Mouse (Mus musculus) R1 (cell line): ENCODE data around the gene Adamts1.

Experiments used
- DNase-seq: peaks from one replicate; pipeline ENCODE4 v3.0.0-alpha.2; 2018; ENCODE audit warnings: low read depth, low spot score

Gene Adamts1

GRCm38 (mm10) chr16:85765697-85766096 is 37.2 kb downstream of the Adamts1 start:
- DNase-seq: no peak

DNA sequence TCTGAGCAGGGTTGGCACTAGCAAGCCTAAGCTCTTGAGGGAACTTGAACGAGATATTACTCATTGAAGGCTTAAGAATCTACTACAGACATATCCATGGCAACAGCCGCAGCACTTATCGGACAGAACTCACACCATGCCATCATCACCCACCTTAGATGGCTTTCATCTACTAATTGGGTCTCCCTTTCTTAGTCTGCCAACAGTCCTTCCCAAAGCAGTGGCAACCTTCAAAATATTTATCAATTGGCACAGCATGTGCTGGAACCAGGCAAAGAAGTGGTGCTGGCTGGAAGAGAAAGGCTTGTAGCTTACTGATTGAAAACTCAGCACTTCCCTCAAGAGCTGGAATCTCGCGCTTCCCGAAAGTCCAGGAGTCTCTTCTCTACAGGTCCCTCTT is 37.7 kb downstream of the Adamts1 start:
- no peak for DNase-seq

GRCm38 (mm10) chr16:85762052-85762665 is 40.8 kb downstream of the Adamts1 start:
- no peak for DNase-seq

DNA sequence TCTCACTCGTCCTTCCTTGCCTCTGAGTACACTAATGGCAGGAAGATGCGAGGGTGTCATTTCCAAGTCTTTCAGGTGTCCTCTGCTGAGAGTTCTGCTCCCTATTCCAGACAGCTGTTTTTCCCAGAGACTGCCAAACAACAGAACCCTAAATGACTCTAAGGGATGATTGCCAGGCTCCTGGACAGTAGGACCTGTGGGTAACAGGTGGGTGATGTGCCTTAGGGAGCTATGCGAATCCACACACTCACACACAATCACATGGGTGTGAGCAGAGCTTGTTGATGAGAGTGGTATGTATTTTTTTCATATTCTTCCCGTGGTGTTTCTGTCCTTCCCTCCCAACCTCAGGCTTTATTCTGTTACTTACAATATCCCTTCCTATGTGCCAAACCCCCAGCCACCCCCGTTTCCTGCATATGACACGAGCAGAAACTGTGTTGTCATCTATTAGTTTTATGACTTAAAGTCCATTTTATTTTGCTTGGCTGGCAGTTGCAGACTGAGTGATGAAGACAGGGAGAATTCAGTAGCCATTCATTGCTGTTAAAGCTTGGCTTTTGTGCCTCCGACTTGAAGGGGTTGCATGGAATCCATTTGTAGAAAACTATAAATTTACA is 41.8 kb downstream of the Adamts1 start:
- no peak for DNase-seq

DNA sequence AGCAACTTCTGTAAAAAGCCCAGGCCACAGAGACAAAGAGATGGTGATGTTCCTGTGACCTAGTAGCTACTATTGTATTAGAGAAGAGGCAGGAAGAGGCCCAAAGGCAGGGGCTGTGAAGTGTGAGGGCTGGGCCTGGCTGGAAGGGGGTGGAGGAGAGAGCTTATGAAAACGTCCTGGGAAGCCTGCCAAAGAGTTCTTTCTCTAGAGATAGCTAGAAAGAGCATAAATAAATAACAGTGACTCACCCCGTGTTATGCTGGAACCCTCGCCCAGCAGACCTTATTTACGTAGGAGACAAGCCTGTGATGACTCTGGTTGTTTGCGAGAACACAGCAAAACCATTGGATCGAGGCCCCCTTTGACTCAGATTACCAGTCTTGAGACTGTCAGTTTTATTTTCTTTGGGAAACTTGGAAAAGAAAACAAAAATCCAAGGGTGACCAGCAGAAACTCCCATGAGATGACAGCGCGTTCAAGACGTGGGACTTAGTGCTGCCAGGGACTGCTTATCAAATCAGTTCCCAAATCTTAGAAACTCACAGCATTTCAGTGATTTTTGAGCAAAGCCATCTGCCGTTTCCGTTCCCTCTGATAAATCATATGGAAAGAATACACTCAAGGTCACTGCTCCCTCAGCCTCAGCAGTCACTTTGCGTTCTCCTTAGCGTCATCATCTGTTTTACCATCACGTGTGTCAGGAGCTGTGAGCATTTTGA is 46.7 kb downstream of the Adamts1 start:
- no peak for DNase-seq

DNA sequence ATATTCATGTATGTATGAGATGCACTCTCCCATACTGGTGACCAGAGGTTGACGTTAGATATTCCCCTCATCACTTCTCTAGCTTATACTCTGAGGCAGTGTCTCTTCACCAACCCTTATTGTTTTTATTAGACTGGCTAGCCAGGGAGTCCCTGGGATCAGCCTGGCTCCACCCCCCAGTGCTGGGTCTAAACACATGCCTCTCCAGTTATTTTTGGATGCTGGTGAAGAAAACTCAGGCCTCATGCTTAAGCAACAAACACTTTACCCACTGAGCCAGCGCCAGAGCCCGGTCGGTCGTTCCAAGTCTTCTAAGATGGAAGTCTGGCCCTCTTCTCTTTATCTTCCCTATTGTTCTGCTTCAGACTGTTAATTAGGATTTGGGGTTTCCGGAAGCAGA is 53.6 kb downstream of the Adamts1 start:
- peak; percentile 13 for DNase-seq

GRCm38 (mm10) chr16:85747589-85748360 is 55.1 kb downstream of the Adamts1 start:
- DNase-seq: no peak

DNA sequence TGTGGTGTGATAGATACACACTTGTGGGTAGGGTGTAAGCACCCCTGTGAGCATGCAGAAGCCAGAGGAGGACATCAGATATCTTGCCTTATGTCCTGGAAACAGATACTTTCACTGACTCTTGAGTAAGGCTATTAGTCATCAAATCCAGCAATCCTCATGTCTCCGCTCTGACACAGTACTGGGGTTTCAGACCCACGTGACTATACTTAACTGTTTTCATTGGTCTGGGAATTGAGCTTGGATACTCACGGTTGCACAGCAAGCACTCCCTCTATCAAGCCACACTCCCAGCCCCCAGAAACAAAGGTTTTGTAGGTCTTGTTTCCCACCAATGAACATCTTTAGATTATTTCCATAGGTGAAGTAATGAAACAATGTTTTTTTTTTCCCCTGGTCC is 56.5 kb downstream of the Adamts1 start:
- DNase-seq: no peak
